Mouse (Mus musculus) liver, embryonic 13.5 days (tissue): Measurements from ENCODE around the gene 2900026A02Rik. TPM values are rescaled to one million over a fixed set of nuclear protein-coding genes. Genes with fewer than 3 reads are reported as not detected.
A peak's percentile ranks its signal among the peaks of the same experiment; 100 is the strongest.

Experiments
- ATAC-seq: fragments of 200-750 bp; cut with Nextera tagmentation; 2 replicates; pipeline ENCODE4 v1.8.0; 2017; ENCODE audit warnings: low read depth, mild to moderate bottlenecking, moderate number of reproducible peaks, moderate library complexity
- DNase-seq: peaks from one replicate; pipeline ENCODE4 v3.0.0; 2022
- H3K27ac ChIP-seq: fragments of 300-500 bp; sonication (generic); 2 replicates; pipeline ENCODE4 v1.5.1; 2015; ENCODE audit warnings: moderate library complexity, mild to moderate bottlenecking, inconsistent platforms
- H3K27me3 ChIP-seq: fragments of 300-500 bp; sonication (generic); 2 replicates; pipeline ENCODE4 v1.6.1; 2015; ENCODE audit warnings: mild to moderate bottlenecking, inconsistent platforms
- H3K36me3 ChIP-seq: fragments of 300-500 bp; sonication (generic); 2 replicates; pipeline ENCODE4 v1.6.1; 2015; ENCODE audit warnings: mild to moderate bottlenecking, inconsistent platforms
- H3K4me1 ChIP-seq: fragments of 300-500 bp; sonication (generic); replicated peaks from 2 replicates; pipeline ENCODE4 v1.6.1; 2015; ENCODE audit warnings: inconsistent platforms
- H3K4me2 ChIP-seq: fragments of 300-500 bp; sonication (generic); 2 replicates; pipeline ENCODE4 v1.6.1; 2015; ENCODE audit warnings: inconsistent platforms, mild to moderate bottlenecking, moderate library complexity
- H3K4me3 ChIP-seq: fragments of 300-500 bp; sonication (generic); replicated peaks from 2 replicates; pipeline ENCODE4 v1.5.1; 2015; ENCODE audit warnings: mild to moderate bottlenecking, inconsistent platforms
- H3K9ac ChIP-seq: fragments of 300-500 bp; sonication (generic); 2 replicates; pipeline ENCODE4 v1.6.1; 2015; ENCODE audit warnings: mild to moderate bottlenecking, inconsistent platforms
- H3K9me3 ChIP-seq: fragments of 300-500 bp; sonication (generic); replicated peaks from 2 replicates; pipeline ENCODE4 v1.6.1; 2016; ENCODE audit warnings: inconsistent platforms
- WGBS: fragments of 180-500 bp; shearing (Covaris S2); methylation state at CpG from one replicate; pipeline ENCODE4 v1.1.7; 2015; ENCODE audit not compliant: insufficient replicate concordance; 5-methylcytosine and 5-hydroxymethylcytosine counted together
- polyA plus RNA-seq: library from polyadenylated mRNA; unstranded; fragments of >200 nt; fragmentation: Nextera tagmentation; extraction: Ambion mirVana; gene quantifications from 2 replicates; pipeline ENCODE4 v1.2.1, GENCODE M21; 2015

2900026A02Rik gene
- polyA plus RNA-seq, result 0.98 and 1.2 TPM in 2 replicates

DNA sequence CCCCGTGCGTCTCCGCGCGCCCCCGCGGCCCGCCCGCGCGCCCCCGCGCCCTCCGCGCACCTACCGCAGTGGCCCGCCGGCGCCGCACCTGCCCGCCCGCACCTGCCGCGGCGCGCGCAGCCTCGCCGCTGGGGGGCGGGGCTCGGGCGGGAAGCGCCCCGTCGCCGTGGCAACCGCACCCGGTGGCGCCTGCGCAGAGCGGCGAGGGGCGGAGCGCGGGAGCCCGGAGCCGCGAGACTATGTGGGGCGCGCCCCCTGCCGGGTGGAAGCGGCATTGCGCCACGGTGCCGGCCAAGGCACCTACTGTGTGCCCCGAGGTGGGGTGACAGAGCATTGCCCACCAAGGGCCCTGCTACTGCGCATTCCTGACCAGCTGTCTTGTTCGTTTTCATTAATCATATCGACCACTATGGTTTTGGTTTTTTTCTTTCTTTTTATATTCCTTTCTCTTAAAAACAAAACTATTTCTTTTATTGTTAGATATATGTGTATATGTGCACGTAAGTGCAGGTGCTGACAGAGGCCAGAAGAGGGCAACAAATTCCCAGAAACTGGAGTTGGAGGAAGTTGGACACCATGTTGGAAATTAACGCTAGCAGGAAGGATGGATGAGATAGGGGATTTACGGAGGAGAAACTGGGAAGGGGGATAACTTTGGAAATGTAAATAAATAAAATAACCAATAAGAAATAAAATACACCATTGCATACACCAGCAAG is at the start of gene 2900026A02Rik:
2900026A02Rik (minus strand) TSS at position 90 of the 719 bp plus-strand sequence.
- 8% methylated on average over 61 of the region's 62 CpGs for WGBS
- Histone ChIP-seq H3K36me3 (no peaks in the 10 kb centered on the region), H3K9ac (peak within 1 kb of the TSS; percentile 58), H3K27ac (peak within 1 kb of the TSS; percentile 77), H3K4me3 (peak within 1 kb of the TSS; percentile 62), H3K4me2 (peak within 1 kb of the TSS; percentile 77), H3K4me1 (peaks cover 28% of the 10 kb centered on the region), H3K9me3 (no peaks in the 10 kb centered on the region), H3K27me3 (peaks cover 38% of the 10 kb centered on the region)
- ATAC-seq (peak; percentile 23; the same call in 1 of the 2 replicates), DNase-seq (peak; percentile 15)

- Histone ChIP-seq H3K9me3 (no peaks in the 10 kb centered on the region; the same call in 1 of the 2 replicates), H3K36me3 (no peaks in the 10 kb centered on the region), H3K27me3 (no peaks in the 10 kb centered on the region), H3K4me2 (no peak overlapping the region), H3K27ac (no peak overlapping the region), H3K9ac (no peak overlapping the region), H3K4me3 (no peak overlapping the region), H3K4me1 (no peaks in the 10 kb centered on the region)
- ATAC-seq (no peak), DNase-seq (no peak)
- WGBS, result 55% methylated on average over 3 of the region's 3 CpGs
Measured at GRCm38 (mm10) chr5:113270043-113270442, 49.0 kb upstream of the 2900026A02Rik start.

DNA sequence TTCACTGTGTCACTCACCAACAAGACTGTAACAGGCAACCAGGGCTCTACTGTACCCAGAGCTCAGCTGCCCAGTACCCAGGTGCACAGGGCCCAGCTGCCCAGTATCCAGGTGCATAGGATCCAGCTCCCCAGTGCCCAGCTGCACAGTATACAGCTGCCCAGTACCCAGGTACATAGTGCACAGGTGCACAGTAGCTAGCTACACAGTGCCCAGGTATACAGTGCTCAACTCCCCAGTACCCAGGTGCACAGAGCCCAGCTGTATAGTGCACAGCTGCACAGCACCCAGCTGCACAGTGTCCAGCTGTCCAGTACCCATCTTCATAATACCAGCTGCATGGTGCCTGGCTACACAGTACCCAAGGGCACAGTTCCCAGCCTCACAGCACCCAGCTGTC is 47.2 kb upstream of the 2900026A02Rik start:
- Histone ChIP-seq H3K9ac (no peak overlapping the region), H3K4me2 (no peak overlapping the region), H3K4me1 (no peaks in the 10 kb centered on the region), H3K36me3 (no peaks in the 10 kb centered on the region), H3K9me3 (no peaks in the 10 kb centered on the region; the same call in 1 of the 2 replicates), H3K27me3 (no peaks in the 10 kb centered on the region), H3K4me3 (no peak overlapping the region), H3K27ac (no peak overlapping the region)
- DNase-seq, result no peak
- peak; percentile 39; the same call in 1 of the 2 replicates for ATAC-seq

DNA sequence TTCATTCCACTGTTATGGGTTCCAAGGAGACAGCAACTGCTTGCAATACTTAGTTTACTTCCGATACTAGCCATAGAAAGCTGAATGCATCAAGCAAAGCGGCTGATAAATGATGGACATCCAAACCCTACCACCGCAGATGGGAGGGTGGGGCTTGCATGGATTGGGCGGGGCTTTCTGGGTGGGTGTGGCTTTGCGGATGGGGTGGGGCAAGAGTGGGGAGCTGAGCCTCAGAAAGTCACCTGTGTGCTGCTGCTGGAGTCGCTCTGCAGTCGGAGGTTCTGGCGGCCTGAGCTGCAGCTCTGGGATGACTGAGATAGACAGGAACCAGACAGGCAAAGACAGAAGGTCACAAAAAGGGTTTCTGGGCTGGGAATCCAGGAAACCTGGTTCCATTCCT is 44.6 kb upstream of the 2900026A02Rik start:
- Histone ChIP-seq H3K9me3 (no peaks in the 10 kb centered on the region; the same call in 1 of the 2 replicates), H3K4me2 (no peak overlapping the region), H3K4me3 (no peak overlapping the region), H3K27ac (no peak overlapping the region), H3K4me1 (no peaks in the 10 kb centered on the region), H3K36me3 (no peaks in the 10 kb centered on the region), H3K27me3 (no peaks in the 10 kb centered on the region), H3K9ac (no peak overlapping the region)
- no peak for DNase-seq
- WGBS, result 70% methylated on average over 8 of the region's 8 CpGs
- ATAC-seq, result no peak

DNA sequence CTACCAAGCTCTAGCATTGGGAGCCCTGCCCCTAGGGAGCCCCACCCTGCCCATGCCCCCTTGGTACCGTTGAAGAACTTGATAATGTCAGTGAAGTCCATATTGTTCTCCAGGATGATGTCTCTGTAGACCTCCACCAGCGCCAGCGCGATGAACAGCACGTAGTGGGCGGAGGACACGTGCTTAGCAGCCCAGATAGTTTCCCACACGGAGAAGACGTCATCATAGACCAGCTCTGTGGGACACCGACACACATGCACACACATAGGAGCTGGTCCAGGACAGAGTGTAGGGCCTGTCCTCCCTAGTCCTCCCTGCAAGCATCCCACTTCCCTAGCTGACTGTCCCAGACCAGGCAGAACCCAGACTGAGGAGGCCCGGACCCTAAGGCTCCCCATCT is 29.8 kb upstream of the 2900026A02Rik start:
- Histone ChIP-seq H3K27me3 (no peaks in the 10 kb centered on the region), H3K27ac (no peak overlapping the region), H3K4me2 (no peak overlapping the region), H3K9me3 (no peaks in the 10 kb centered on the region), H3K36me3 (no peaks in the 10 kb centered on the region), H3K4me3 (no peak overlapping the region), H3K9ac (no peak overlapping the region), H3K4me1 (no peaks in the 10 kb centered on the region)
- 81% methylated on average over 11 of the region's 11 CpGs for WGBS
- DNase-seq (no peak), ATAC-seq (no peak)

DNA sequence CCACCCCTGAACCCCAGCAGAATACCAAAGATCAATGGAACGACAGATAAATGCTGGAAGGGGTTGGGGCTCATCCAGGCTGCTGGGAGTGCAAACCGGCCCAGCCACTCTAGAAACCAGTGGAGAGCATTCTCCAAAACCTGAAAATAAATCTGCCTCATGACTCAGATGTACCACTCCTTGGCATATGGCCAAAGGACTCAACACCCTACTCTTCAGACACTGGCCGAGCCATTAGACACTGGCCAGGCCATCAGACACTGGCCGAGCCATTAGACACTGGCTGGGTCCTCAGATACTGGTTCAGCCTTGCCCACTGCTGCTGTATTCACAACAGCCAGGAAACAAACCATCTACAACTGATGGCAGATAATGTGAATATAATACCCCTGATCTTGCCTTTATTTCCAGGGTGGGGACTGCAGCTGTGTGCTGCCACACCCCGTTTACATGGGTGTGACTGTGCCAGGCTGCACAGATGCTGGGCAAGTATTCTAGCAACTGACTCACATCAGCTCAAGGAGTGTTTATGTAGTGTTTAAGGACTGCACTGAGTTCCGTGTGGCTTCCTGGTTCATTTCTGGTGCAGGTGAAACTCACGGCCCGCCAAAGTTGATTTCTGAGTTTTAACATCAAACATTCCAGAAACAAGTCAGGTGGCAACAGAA is 28.4 kb upstream of the 2900026A02Rik start:
- Histone ChIP-seq H3K36me3 (no peaks in the 10 kb centered on the region), H3K9ac (no peak overlapping the region), H3K9me3 (no peaks in the 10 kb centered on the region), H3K4me1 (no peaks in the 10 kb centered on the region), H3K4me2 (no peak overlapping the region), H3K4me3 (no peak overlapping the region), H3K27ac (no peak overlapping the region), H3K27me3 (no peaks in the 10 kb centered on the region)
- ATAC-seq (no peak), DNase-seq (no peak)
- WGBS, result 62% methylated on average over 8 of the region's 8 CpGs

- Histone ChIP-seq H3K27ac (no peak overlapping the region), H3K4me2 (no peak overlapping the region), H3K9ac (no peak overlapping the region), H3K36me3 (no peaks in the 10 kb centered on the region), H3K4me3 (no peak overlapping the region), H3K27me3 (peaks cover 12% of the 10 kb centered on the region), H3K4me1 (peaks cover 10% of the 10 kb centered on the region), H3K9me3 (no peaks in the 10 kb centered on the region)
- WGBS, result 55% methylated on average over 5 of the region's 5 CpGs
- ATAC-seq (no peak), DNase-seq (no peak)
Measured at GRCm38 (mm10) chr5:113230196-113230595, 9.2 kb upstream of the 2900026A02Rik start.

DNA sequence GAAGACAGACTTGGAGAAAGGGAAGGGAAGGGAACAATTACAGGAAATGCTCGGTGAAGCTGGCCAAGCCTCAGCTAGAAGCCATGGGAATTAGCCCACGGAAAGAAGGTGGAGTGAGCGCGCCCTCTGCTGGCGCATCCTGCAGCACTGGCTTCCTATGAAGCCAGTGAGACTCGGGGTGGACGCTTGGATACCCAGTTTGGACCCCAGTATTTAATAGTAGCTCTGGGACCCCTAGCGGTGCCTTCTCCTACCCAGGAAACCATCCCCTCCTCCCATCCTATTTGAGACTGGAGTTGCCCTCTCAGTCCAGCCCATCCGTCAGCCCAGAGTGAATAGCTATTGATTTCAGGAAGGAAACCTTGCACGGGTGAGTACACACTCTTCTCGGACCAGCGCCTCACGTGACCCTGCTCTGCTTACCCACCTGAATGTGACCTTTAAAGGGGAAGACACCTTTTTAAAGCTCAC is 5.6 kb upstream of the 2900026A02Rik start, which contains the start of gene Tmem211:
Tmem211 (plus strand) TSS at position 278 of the 471 bp plus-strand sequence.
- Histone ChIP-seq H3K27ac (no peak within 1 kb of the TSS), H3K36me3 (no peaks in the 10 kb centered on the region), H3K9ac (no peak within 1 kb of the TSS), H3K4me3 (no peak within 1 kb of the TSS), H3K27me3 (peaks cover 24% of the 10 kb centered on the region), H3K9me3 (no peaks in the 10 kb centered on the region), H3K4me1 (peaks cover 10% of the 10 kb centered on the region), H3K4me2 (peak within 1 kb of the TSS; percentile 42)
- WGBS, result 2% methylated on average over 13 of the region's 13 CpGs
- peak; percentile 28 for DNase-seq
- ATAC-seq, result peak; percentile 72

GRCm38 (mm10) chr5:113225686-113226435 is 4.8 kb upstream of the 2900026A02Rik start:
- Histone ChIP-seq H3K4me3 (no peak overlapping the region), H3K9ac (no peak overlapping the region), H3K9me3 (no peaks in the 10 kb centered on the region), H3K27ac (no peak overlapping the region), H3K27me3 (peaks cover 28% of the 10 kb centered on the region), H3K36me3 (no peaks in the 10 kb centered on the region), H3K4me1 (peaks cover 12% of the 10 kb centered on the region), H3K4me2 (peak overlapping the region; percentile 42)
- 17% methylated on average over 25 of the region's 25 CpGs for WGBS
- ATAC-seq (no peak), DNase-seq (no peak)

DNA sequence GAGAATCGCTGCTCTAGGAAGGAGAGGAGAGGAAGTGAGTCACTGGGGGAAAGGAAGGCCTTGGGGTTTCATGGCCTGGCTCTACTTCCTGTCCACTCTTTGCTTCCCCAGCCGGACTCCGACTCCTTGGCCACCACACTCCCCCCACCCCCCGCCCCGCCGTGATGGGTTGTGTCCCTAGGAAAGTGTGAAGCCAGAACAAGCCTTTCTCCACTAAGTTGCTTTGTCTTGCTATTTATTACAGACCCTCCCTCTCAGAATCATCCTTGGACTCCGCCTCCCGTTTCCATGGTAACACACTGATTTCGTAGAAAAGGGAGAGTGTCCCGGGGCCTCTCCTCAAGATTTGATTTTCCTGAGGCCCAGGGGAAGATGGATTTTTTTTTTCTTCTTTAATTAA is 4.2 kb upstream of the 2900026A02Rik start:
- H3K4me2 ChIP-seq, result no peak overlapping the region
- no peaks in the 10 kb centered on the region for H3K9me3 ChIP-seq
- WGBS, result 10% methylated on average over 10 of the region's 10 CpGs
- H3K27me3 ChIP-seq, result peaks cover 34% of the 10 kb centered on the region
- no peak overlapping the region for H3K4me3 ChIP-seq
- H3K9ac ChIP-seq, result no peak overlapping the region
- ATAC-seq (no peak), DNase-seq (no peak)
- no peak overlapping the region for H3K27ac ChIP-seq
- H3K36me3 ChIP-seq, result no peaks in the 10 kb centered on the region
- H3K4me1 ChIP-seq, result peaks cover 18% of the 10 kb centered on the region

GRCm38 (mm10) chr5:113223888-113224287 is 2.9 kb upstream of the 2900026A02Rik start:
- no peaks in the 10 kb centered on the region for H3K36me3 ChIP-seq
- H3K4me3 ChIP-seq, result no peak overlapping the region
- peaks cover 39% of the 10 kb centered on the region for H3K27me3 ChIP-seq
- DNase-seq (no peak), ATAC-seq (no peak)
- no peak overlapping the region for H3K27ac ChIP-seq
- peaks cover 22% of the 10 kb centered on the region for H3K4me1 ChIP-seq
- H3K9me3 ChIP-seq, result no peaks in the 10 kb centered on the region
- no peak overlapping the region for H3K4me2 ChIP-seq
- no peak overlapping the region for H3K9ac ChIP-seq
- WGBS, result 34% methylated on average over 4 of the region's 4 CpGs
